Mouse (Mus musculus) kidney, postnatal 36 days (tissue): Measurements from ENCODE around the gene Tlr12.
A peak's percentile ranks its signal among the peaks of the same experiment; 100 is the strongest.
"Not testable (repeated sequence)": the region's sequence is repeated elsewhere in the genome, so short reads cannot be mapped to it uniquely, and the experiment has no call there.

ENCODE experiments used
- DNase-seq, 2 experiments: peaks; one replicate each; pipeline ENCODE4 v3.0.0; 2021 to 2022; ENCODE audit warnings: mixed read lengths in 2 of 2

The Tlr12 gene

DNA sequence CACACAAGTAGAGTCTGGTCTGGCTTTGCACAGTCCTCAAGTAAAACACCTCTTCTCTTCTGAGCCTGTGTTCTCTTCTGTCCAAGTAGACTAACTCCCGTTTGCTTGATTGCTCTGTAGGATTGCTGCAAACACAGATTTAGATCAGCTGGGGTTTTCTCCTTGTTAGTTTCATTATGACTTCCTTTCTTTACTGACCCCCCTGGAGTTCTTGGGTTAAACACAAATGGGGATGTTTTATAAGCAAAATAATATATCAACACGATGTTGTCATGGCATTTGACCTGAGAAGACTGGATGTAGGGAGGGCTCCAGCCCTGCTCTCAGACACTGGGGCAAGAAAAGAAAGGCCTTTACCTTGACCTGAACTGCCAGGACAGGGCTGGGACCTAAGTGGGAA is 544 bp upstream of the Tlr12 start:
- DNase-seq, result no peak

DNA sequence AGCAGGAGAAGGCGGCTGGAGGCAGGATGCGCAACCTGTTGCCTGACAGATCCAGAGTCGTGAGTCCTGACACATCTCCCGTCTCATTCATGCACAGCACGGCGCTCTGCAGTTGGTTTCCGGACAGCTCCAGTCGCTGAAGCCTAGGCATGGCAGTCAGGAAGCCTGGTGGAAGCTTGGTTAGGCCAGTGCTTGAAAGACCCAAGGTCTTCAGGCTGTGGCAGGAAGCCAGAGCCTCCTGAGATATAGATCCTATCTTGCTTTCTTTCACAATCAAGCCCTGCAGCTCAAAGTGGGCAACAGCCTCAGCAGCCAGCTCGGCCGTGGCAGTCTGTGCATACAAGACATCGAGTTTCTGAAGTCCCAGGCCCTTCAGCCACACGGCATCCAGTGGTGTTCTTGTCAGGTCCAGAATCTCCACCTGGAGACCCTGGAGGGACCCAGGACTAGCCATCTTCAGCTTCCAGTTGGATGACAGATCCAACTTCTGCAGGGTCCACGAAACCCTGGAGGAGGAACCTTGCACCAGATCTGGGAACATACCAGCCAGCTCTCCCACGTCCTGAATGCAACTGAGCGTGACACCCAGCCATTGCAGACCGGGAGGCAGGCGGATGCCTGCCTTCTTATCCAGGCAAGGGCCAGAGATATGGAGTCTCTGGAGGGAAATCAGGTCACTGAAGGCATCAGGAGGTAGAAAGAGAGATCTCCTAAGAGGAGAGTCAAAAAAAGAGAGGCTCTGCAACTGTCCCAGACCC is 877 bp downstream of the Tlr12 start:
- DNase-seq, result peak; percentile 33 to 62

GRCm38 (mm10) chr4:128615761-128616160 is 2.7 kb downstream of the Tlr12 start:
- no peak for DNase-seq

GRCm38 (mm10) chr4:128613326-128613725 is 5.1 kb downstream of the Tlr12 start:
- peak; percentile 57 to 69 for DNase-seq

DNA sequence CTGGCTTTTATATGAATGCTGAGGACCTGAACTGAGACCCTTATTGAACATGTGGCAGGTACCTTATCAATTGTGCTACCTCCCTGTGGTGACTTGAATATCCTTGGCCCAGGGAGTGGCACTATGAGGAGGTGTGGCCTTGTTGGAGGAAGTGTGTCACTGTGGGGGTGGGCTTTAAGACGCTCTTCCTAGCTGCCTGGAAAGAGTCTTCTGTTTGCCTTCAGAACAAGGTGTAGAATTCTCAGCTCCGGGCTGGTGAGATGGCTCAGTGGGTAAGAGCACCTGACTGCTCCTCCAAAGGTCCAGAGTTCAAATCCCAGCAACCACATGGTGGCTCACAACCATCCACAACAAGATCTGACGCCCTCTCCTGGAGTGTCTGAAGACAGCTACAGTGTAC is 6.7 kb downstream of the Tlr12 start:
- DNase-seq, result not testable (repeated sequence)

DNA sequence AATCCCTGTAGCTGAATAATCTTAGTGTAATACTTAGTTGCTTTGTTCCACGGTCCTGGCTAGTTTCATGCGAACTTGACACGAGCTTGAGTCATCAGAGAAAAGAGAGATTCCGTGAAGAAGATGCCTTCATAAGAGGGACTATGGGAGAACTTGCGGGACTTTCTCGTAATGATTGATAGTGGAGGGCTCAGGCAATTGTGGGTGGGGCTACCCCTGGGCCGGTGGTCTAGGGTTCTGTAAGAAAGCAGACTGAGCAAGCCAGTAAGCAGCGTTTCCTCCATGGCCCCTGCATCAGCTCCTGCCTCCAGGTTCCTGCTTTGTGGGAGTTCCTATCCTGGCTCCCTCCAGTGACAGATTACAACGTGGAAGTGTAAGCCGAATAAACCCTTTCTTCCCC is 7.7 kb downstream of the Tlr12 start:
- no peak for DNase-seq

DNA sequence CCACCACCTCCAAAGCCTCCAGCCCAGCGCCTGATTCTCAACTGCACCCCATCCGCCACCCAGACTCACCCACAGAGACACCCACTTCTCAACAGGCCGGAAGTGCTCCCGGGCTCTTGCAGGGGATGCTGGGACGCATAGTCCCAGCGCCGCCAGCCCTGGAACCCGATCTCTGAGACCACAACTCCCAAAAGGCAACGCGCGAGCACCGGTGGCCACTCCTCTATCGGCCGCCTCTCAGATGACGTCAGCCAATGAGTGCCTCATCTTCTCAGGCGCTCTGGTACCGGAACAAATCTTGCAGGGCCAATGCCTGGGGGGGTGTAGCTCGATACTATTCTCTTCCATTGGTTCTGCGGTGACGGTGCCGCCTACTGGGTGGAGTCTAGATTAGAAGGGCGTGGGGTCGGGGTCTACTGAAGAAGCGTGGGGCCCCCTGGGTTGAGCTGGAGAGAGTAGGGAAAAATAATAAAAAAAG is 8.5 kb downstream of the Tlr12 start, which contains the start of gene Zscan20:
Gene Zscan20 (minus strand): TSS at position 174 of the 478 bp plus-strand sequence.
- DNase-seq, result peak; percentile 97 to 99

GRCm38 (mm10) chr4:128609276-128609924 is 9.0 kb downstream of the Tlr12 start:
- no peak for DNase-seq

GRCm38 (mm10) chr4:128607661-128608060 is 10.8 kb downstream of the Tlr12 start:
- DNase-seq, result no peak

DNA sequence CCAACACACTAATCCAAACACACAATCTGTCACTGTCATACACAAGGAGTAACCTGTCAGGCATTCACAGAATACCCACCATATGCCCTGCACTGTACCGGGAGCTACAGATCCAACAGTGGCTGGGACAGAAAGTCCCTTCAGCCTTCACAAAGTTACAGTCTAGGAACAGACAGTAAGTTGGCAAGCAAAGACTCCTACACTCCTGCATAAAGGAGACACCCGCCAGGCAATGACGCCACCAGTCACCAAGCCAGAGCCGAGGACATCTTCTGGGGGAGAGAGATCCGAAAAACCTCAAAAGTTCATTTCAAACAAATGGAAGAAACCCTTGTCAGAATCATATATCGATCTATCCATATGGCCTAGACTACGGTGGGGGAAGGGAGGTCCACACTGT is 11.8 kb downstream of the Tlr12 start:
- DNase-seq, result no peak

- DNase-seq, result no peak
Measured at GRCm38 (mm10) chr4:128597801-128598560, 20.4 kb downstream of the Tlr12 start.

- no peak for DNase-seq
Measured at GRCm38 (mm10) chr4:128594062-128594461, 24.4 kb downstream of the Tlr12 start.

- DNase-seq, result no peak
Measured at GRCm38 (mm10) chr4:128593286-128593685, 25.1 kb downstream of the Tlr12 start.

GRCm38 (mm10) chr4:128579182-128579581 is 39.2 kb downstream of the Tlr12 start:
- peak; percentile 16 to 79 for DNase-seq

- DNase-seq, result peak; percentile 26 to 49
Measured at GRCm38 (mm10) chr4:128575811-128576210, 42.6 kb downstream of the Tlr12 start.
